Comparison of ENCODE assay signal across 25 mouse cellular contexts in genomic region chr9:63060740-63061139, GRCm38 (mm10).
DNase-seq lines count a peak whose midpoint lies in the region; ATAC-seq and TF ChIP-seq lines count a peak whose summit lies in the region.
"Had no signal": no experiment of that assay in that cellular context is flagged by ENCODE, and none has a peak within 500 bp of the region (broad histone marks: within the 10 kb centered on the region; RNA-seq: fewer than 3 reads in every experiment).

No protein-coding gene starts in this region.

- H3K27ac ChIP-seq in kidney, adult 2 months (ENCODE audit: insufficient read depth, low read depth, low read length), result no peak overlapping the region
- H3K27ac ChIP-seq in left cerebral cortex, adult 2 months, result peak overlapping the region; percentile 94
- no peak overlapping the region for H3K27ac ChIP-seq in intestine, postnatal 0 days (ENCODE audit: low read depth, low read length)
- H3K27ac ChIP-seq in stomach, postnatal 0 days (replicated peaks), result no peak overlapping the region
- H3K27ac ChIP-seq: embryonic facial prominence, embryonic 10.5 days; embryonic facial prominence, embryonic 12.5 days; forebrain, embryonic 13.5 days had no signal

- H3K27me3 ChIP-seq in kidney, adult 2 months (replicated peaks; ENCODE audit: control insufficient read depth, insufficient read depth, low read length), result no peaks in the 10 kb centered on the region
- H3K27me3 ChIP-seq in intestine, postnatal 0 days (replicated peaks; ENCODE audit: control insufficient read depth, insufficient read depth, low read length), result no peaks in the 10 kb centered on the region
- H3K27me3 ChIP-seq in stomach, postnatal 0 days (ENCODE audit: control insufficient read depth, insufficient read depth, low read length), result no peaks in the 10 kb centered on the region
- H3K27me3 ChIP-seq: CH12.LX; embryonic facial prominence, embryonic 12.5 days; forebrain, embryonic 13.5 days; Patski had no signal

- no peaks in the 10 kb centered on the region for H3K36me3 ChIP-seq in kidney, adult 2 months (ENCODE audit: control insufficient read depth, insufficient read depth, low read length)
- no peaks in the 10 kb centered on the region for H3K36me3 ChIP-seq in intestine, postnatal 0 days (ENCODE audit: control insufficient read depth, insufficient read depth)
- H3K36me3 ChIP-seq in stomach, postnatal 0 days (ENCODE audit: control insufficient read depth, insufficient read depth, low read length), result no peaks in the 10 kb centered on the region
- H3K36me3 ChIP-seq: embryonic facial prominence, embryonic 10.5 days; embryonic facial prominence, embryonic 12.5 days; G1E had no signal

- intact Hi-C loops in left cerebral cortex, adult 2 months (cut with DNase I), result no loop called here

- TF ChIP-seq EP300 in stomach, postnatal 0 days (optimal IDR thresholded peaks at IDR 0.05), result no peak

- H3K9me3 ChIP-seq in intestine, postnatal 0 days (ENCODE audit: control insufficient read depth), result no peaks in the 10 kb centered on the region
- H3K9me3 ChIP-seq in stomach, postnatal 0 days (ENCODE audit: control insufficient read depth, low read length), result no peaks in the 10 kb centered on the region

- TF ChIP-seq CTCF in kidney, adult 2 months (conservative IDR thresholded peaks at IDR 0.05; ENCODE audit: insufficient read depth, insufficient read length, low read depth, low read length), result no peak
- TF ChIP-seq CTCF in left cerebral cortex, adult 2 months (IDR thresholded peaks at IDR 0.05), result no peak
- TF ChIP-seq CTCF in intestine, postnatal 0 days (IDR thresholded peaks at IDR 0.05; ENCODE audit: low read depth), result no peak
- no peak for TF ChIP-seq CTCF in stomach, postnatal 0 days (IDR thresholded peaks at IDR 0.05; ENCODE audit: low read depth)

- no peak overlapping the region for H3K9ac ChIP-seq in intestine, postnatal 0 days (ENCODE audit: low read depth, low read length)
- H3K9ac ChIP-seq in stomach, postnatal 0 days (ENCODE audit: low read length), result no peak overlapping the region
- H3K9ac ChIP-seq: embryonic facial prominence, embryonic 12.5 days; forebrain, embryonic 13.5 days had no signal

- H3K4me3 ChIP-seq in kidney, adult 2 months (ENCODE audit: insufficient read depth, low read depth, low read length), result no peak overlapping the region
- H3K4me3 ChIP-seq in left cerebral cortex, adult 2 months, result no peak overlapping the region
- H3K4me3 ChIP-seq in intestine, postnatal 0 days (ENCODE audit: low read depth, low read length), result no peak overlapping the region
- no peak overlapping the region for H3K4me3 ChIP-seq in stomach, postnatal 0 days (ENCODE audit: low read depth, low read length)
- H3K4me3 ChIP-seq: embryonic facial prominence, embryonic 10.5 days; embryonic facial prominence, embryonic 12.5 days; forebrain, embryonic 13.5 days had no signal

- no peak for TF ChIP-seq POLR2A in kidney, adult 2 months (IDR thresholded peaks at IDR 0.05; ENCODE audit: low read depth, low read length)

- peak; percentile 40 for DNase-seq in kidney, adult 2 months
- DNase-seq in kidney, postnatal 14 days, result no peak
- no peak for DNase-seq in left cerebral cortex, adult 2 months (ENCODE audit: extremely low spot score in 1 of 2, low spot score in 2 of 2)
- no peak for DNase-seq in left cerebral cortex, adult 9 months (ENCODE audit: low spot score in 2 of 2)
- peak; percentile 61 for DNase-seq in stomach, postnatal 0 days (ENCODE audit: low spot score)
- no peak for DNase-seq in lung, postnatal 10 days
- no peak for DNase-seq in lung, postnatal 4 days
- DNase-seq: adrenal gland, adult 8-10 months; adrenal gland, postnatal 14 days; adrenal gland, postnatal 36 days; B cell, adult 2 months; cerebellum, adult 11-12 months; cerebellum, adult 2 months; cerebellum, adult 9-10 months; cerebellum, postnatal 10 days; cerebellum, postnatal 25 days had no signal

- peaks cover 11% of the 10 kb centered on the region; the same call in 1 of the 2 replicates for H3K4me1 ChIP-seq in kidney, adult 2 months (ENCODE audit: control insufficient read depth, insufficient read depth, low read length)
- H3K4me1 ChIP-seq in intestine, postnatal 0 days (replicated peaks; ENCODE audit: control insufficient read depth, insufficient read depth, low read length), result peaks cover 18% of the 10 kb centered on the region; the same call in 1 of the 2 replicates
- 0 out of 2 replicates have a peak, but pooled peaks cover 2% of the 10 kb centered on the region for H3K4me1 ChIP-seq in stomach, postnatal 0 days (replicated peaks; ENCODE audit: control insufficient read depth, insufficient read depth)

- H3K4me2 ChIP-seq in intestine, postnatal 0 days (replicated peaks; ENCODE audit: low read depth), result no peak overlapping the region
- H3K4me2 ChIP-seq in stomach, postnatal 0 days (replicated peaks; ENCODE audit: low read depth), result no peak overlapping the region
- H3K4me2 ChIP-seq: embryonic facial prominence, embryonic 12.5 days; forebrain, embryonic 13.5 days had no signal

- peak; percentile 81 for ATAC-seq in intestine, postnatal 0 days
- ATAC-seq in stomach, postnatal 0 days (ENCODE audit: low FRiP score, low TSS enrichment), result peak; percentile 84
- ATAC-seq: activated CD4-positive, CD25-positive, alpha-beta regulatory T cell, adult 4 months; CD4-positive, CD25-positive, alpha-beta regulatory T cell, adult 4 months; forebrain, embryonic 13.5 days; Patski had no signal

- WGBS in kidney, adult 2 months, result 72% methylated on average over 5 of the region's 5 CpGs
- 48% methylated on average over 5 of the region's 5 CpGs for WGBS in intestine, postnatal 0 days
- WGBS in stomach, postnatal 0 days, result 56% methylated on average over 5 of the region's 5 CpGs

Comparison
In these comparisons a context has a peak if more than half of its experiments do, and no peak if none do; other contexts are left out.
1. DNase-seq: peak in kidney, adult 2 months (single experiment) and stomach, postnatal 0 days (single experiment); none in kidney, postnatal 14 days (single experiment), left cerebral cortex, adult 2 months (0 of 2), left cerebral cortex, adult 9 months (0 of 2), lung, postnatal 10 days (single experiment) and lung, postnatal 4 days (0 of 2).